Mouse (Mus musculus) intestine, postnatal 0 days (tissue): Measurements from ENCODE around the gene Ano10. TPM values are rescaled to one million over a fixed set of nuclear protein-coding genes. Genes with fewer than 3 reads are reported as not detected.

Experiments
- ATAC-seq: fragments of 200-750 bp; cut with Nextera tagmentation; 2 replicates; pipeline ENCODE4 v1.8.0; 2017; ENCODE audit warnings: mild to moderate bottlenecking, moderate TSS enrichment, moderate library complexity
- H3K27ac ChIP-seq: fragments of 300-500 bp; sonication (generic); 2 replicates; pipeline ENCODE4 v1.5.1; 2014; ENCODE audit warnings: mild to moderate bottlenecking, low read depth, low read length, moderate library complexity
- H3K27me3 ChIP-seq: fragments of 300-500 bp; sonication (generic); replicated peaks from 2 replicates; pipeline ENCODE4 v1.6.1; 2014; ENCODE audit warnings: low read length, mixed read lengths; ENCODE audit not compliant: control insufficient read depth, insufficient read depth
- H3K36me3 ChIP-seq: fragments of 300-500 bp; sonication (generic); 2 replicates; pipeline ENCODE4 v1.6.1; 2014; ENCODE audit warnings: mild to moderate bottlenecking, moderate library complexity; ENCODE audit not compliant: control insufficient read depth, insufficient read depth
- H3K4me1 ChIP-seq: fragments of 300-500 bp; sonication (generic); replicated peaks from 2 replicates; pipeline ENCODE4 v1.6.1; 2014; ENCODE audit warnings: antibody characterized with exemption, low read length, mixed read lengths; ENCODE audit not compliant: control insufficient read depth, insufficient read depth
- H3K4me2 ChIP-seq: fragments of 300-500 bp; sonication (generic); replicated peaks from 2 replicates; pipeline ENCODE4 v1.6.1; 2014; ENCODE audit warnings: low read depth, mild to moderate bottlenecking, moderate library complexity
- H3K4me3 ChIP-seq: fragments of 300-500 bp; sonication (generic); 2 replicates; pipeline ENCODE4 v1.5.1; 2014; ENCODE audit warnings: low read depth, low read length
- H3K9ac ChIP-seq: fragments of 300-500 bp; sonication (generic); 2 replicates; pipeline ENCODE4 v1.6.1; 2014; ENCODE audit warnings: mild to moderate bottlenecking, low read depth, low read length
- H3K9me3 ChIP-seq: fragments of 300-500 bp; sonication (generic); 2 replicates; pipeline ENCODE4 v1.6.1; 2016; ENCODE audit warnings: mixed run types; ENCODE audit not compliant: control insufficient read depth
- CTCF ChIP-seq: sonication (generic); IDR thresholded peaks from 2 replicates; pipeline ENCODE4 v1.5.1; 2016; ENCODE audit warnings: low read depth, mild to moderate bottlenecking, control low read depth, antibody characterized with exemption, moderate library complexity
- WGBS: fragments of 180-500 bp; shearing (Covaris S2); extraction: QIAGEN DNeasy Blood & Tissue Kit; methylation state at CpG from one replicate; pipeline ENCODE4 v1.1.7; 2014; 5-methylcytosine and 5-hydroxymethylcytosine counted together
- polyA plus RNA-seq: library from polyadenylated mRNA; unstranded; fragments of >200 nt; fragmentation: Nextera tagmentation; extraction: Ambion mirVana; gene quantifications from 2 replicates; pipeline ENCODE4 v1.2.1, GENCODE M21; 2015

The Ano10 gene
- polyA plus RNA-seq, result 47.7 and 51.9 TPM in 2 replicates

DNA sequence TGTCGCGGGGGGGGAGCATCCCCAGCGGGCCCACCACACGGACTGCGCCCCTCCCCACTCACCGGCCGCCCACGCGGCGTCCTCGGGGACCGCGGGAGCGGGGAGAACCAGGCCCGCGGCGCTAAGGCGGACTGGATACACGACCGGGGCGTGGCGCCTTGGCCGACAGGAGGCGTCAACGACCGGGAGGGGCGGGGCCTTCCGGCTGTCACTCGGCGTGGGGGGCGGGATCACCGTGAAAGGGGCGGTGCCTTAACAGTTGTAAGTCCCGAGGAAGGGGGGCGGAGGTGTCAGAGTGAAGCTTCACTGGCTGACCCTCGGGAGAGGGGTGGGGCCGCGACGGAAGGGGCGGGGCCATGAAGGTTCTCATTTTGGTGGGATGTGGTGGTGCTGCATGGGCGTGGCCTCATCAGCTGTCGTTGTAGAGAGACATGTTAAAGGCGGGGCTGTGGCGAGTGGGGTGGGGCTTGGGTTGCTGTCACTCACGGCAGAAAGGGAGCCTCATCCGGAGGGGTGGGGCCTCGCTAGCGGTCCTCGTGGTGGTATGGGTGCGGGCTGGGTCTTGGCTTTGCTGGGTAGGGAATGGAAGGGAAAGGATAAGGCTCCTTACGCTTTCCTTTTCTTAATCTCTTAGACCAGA lies at the start of gene Ano10:
Gene Ano10, minus strand, starts transcription at position 182 of the 640 bp plus-strand sequence.
- Histone ChIP-seq H3K27ac (peak within 1 kb of the TSS; percentile 82), H3K4me1 (peaks cover 7% of the 10 kb centered on the region), H3K9ac (peak within 1 kb of the TSS; percentile 90), H3K9me3 (no peaks in the 10 kb centered on the region), H3K4me3 (peak within 1 kb of the TSS; percentile 89), H3K27me3 (no peaks in the 10 kb centered on the region), H3K36me3 (no peaks in the 10 kb centered on the region; the same call in 1 of the 2 replicates), H3K4me2 (peak within 1 kb of the TSS; percentile 92)
- WGBS, result 1% methylated on average over 50 of the region's 51 CpGs
- peak; percentile 62 for TF ChIP-seq CTCF
- ATAC-seq, result peak; percentile 96

DNA sequence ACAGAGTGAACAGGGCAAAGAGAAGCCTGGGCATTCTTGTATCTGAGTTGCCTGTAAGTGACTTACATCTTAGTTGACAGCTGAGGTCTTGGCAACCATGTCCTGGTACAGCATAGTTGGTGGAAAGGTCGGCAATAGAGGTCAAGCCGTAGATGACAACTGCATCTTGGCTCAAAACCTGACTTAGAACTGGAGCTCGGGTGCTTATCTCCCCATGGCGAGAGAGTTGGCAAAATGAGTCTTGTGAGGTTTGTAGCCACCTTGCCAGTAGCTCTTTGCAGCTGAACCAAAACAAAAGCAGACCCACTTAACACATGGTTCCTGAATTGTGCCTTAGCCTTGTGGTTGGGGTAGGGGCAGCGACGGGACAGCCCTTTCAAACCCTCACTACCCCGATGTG lies 49.2 kb upstream of the Ano10 start:
- H3K36me3 ChIP-seq, result no peaks in the 10 kb centered on the region
- no peaks in the 10 kb centered on the region for H3K4me1 ChIP-seq
- H3K27me3 ChIP-seq, result no peaks in the 10 kb centered on the region
- no peak overlapping the region for H3K4me2 ChIP-seq
- ATAC-seq, result no peak
- no peak overlapping the region for H3K27ac ChIP-seq
- no peaks in the 10 kb centered on the region for H3K9me3 ChIP-seq
- no peak overlapping the region for H3K9ac ChIP-seq
- 86% methylated on average over 7 of the region's 7 CpGs for WGBS
- no peak for TF ChIP-seq CTCF
- no peak overlapping the region for H3K4me3 ChIP-seq

DNA sequence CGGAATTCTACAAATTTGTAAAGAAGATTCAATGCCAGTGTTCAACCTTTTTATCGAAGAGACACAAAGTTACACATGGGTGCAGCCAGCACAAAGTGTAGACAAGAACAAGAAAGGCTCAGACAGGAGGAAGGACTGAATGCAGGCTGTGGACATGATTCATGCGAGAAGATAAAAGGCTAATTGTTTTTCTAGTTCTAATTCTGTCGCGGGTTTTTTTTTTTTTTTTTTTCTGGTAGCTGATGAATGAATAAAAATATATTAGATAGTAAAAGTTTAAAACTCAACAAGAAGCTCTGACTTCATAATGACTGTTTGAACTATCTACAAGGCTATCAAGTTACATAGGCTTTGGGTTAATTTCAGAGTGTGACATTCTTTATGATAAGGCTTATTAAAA lies 45.7 kb upstream of the Ano10 start:
- Histone ChIP-seq H3K36me3 (no peaks in the 10 kb centered on the region), H3K27ac (no peak overlapping the region), H3K27me3 (no peaks in the 10 kb centered on the region), H3K4me2 (no peak overlapping the region), H3K4me3 (no peak overlapping the region), H3K9me3 (no peaks in the 10 kb centered on the region), H3K9ac (no peak overlapping the region), H3K4me1 (0 out of 2 replicates have a peak, but pooled peaks cover 2% of the 10 kb centered on the region)
- no peak for TF ChIP-seq CTCF
- no peak for ATAC-seq
- 59% methylated on average over 5 of the region's 5 CpGs for WGBS

DNA sequence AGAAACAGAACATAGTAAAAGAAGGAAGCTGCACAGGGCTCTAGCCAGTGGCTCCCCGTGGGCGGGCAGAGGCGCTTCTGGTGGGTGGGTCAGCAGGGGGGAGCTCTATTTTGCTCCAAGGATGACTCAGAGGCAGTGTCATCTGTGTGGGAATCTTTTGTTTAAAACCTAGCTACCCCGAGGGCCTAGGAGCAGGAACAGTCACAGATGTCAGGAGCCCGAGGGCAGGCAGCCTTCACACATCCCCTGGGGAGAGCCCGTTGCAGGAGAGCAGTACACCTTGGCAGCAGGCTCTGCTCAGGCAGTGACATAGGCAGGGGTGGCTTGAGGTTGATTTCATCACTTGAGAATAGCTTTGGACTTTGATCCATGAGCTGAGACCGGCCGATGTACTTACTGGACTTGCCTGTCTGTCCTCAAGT lies 43.3 kb upstream of the Ano10 start:
- TF ChIP-seq CTCF, result no peak
- 25% methylated on average over 8 of the region's 8 CpGs for WGBS
- Histone ChIP-seq H3K4me3 (no peak overlapping the region), H3K27ac (peak overlapping the region; percentile 41; the same call in 1 of the 2 replicates), H3K4me2 (no peak overlapping the region), H3K4me1 (0 out of 2 replicates have a peak, but pooled peaks cover 2% of the 10 kb centered on the region), H3K36me3 (no peaks in the 10 kb centered on the region), H3K27me3 (no peaks in the 10 kb centered on the region), H3K9ac (no peak overlapping the region), H3K9me3 (no peaks in the 10 kb centered on the region)
- peak; percentile 97 for ATAC-seq

DNA sequence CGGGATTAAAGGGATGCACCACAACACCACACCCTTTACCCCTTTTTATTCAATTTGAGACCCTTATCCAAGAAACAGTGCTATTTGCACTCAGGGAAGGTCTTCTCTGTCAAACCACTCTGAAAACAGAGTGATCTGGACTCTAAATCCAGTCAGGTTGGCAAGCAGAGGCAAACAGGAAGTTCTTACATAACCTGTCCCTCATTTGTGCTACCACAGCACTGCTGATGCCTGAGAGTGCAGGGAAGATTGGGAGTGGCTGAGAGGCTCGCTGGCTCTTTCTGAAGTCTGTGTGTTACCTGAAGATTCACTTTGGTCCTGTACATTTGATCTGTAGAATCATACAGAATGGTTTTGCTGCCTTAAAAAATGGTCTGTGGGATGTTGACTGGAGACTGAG lies 42.5 kb upstream of the Ano10 start:
- Histone ChIP-seq H3K9me3 (no peaks in the 10 kb centered on the region), H3K4me1 (0 out of 2 replicates have a peak, but pooled peaks cover 2% of the 10 kb centered on the region), H3K27me3 (no peaks in the 10 kb centered on the region), H3K4me2 (no peak overlapping the region), H3K9ac (no peak overlapping the region), H3K36me3 (no peaks in the 10 kb centered on the region), H3K4me3 (no peak overlapping the region), H3K27ac (no peak overlapping the region)
- 50% methylated on average over 2 of the region's 2 CpGs for WGBS
- no peak for ATAC-seq
- no peak for TF ChIP-seq CTCF

DNA sequence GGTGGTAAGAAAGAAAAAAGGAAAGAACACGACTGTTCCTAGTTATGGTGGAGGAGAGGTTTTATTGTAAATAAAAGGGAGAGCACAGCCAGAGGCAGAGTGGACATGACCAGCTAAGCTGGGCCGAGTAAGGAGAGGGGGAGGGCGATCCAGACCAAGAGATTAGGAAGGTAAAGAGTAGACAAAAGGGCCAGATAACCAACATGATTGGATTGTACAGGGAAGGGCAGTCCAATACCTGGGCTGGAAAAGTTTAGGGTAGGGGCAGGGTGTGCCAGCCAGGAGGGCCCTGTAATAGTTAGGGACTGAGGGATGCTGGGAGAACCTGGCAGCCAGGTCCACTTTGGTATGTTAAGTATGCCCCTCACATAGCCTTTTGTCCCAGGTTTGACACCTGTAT lies 34.0 kb upstream of the Ano10 start:
- 39% methylated on average over 3 of the region's 3 CpGs for WGBS
- Histone ChIP-seq H3K36me3 (no peaks in the 10 kb centered on the region), H3K4me3 (no peak overlapping the region), H3K9me3 (no peaks in the 10 kb centered on the region), H3K9ac (no peak overlapping the region), H3K27me3 (no peaks in the 10 kb centered on the region), H3K4me1 (no peaks in the 10 kb centered on the region), H3K27ac (no peak overlapping the region), H3K4me2 (no peak overlapping the region)
- TF ChIP-seq CTCF, result no peak
- ATAC-seq, result no peak
